In the genomic region with DNA sequence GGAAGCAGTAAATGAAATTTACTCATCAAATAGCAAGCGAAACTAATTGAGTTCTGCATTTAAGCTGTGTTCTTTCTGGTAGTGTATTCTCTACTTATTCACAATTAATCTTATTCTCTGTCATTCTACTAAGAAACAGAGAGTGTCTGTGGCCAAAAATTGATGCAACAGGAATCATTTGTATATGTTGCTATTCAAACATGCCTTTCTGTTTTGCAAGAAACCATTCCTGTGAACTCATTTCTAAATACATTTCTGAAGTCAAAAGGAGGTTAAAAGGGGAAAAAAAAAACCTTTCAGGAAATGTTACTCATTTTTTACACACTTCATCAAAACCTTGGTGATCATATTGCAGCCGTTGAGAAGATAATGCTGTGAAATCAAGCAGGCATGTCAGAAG, we compare ENCODE assay signal across 18 mouse cellular contexts.
DNase-seq lines count a peak whose midpoint lies in the region; ATAC-seq and TF ChIP-seq lines count a peak whose summit lies in the region.
"Had no signal": no experiment of that assay in that cellular context is flagged by ENCODE, and none has a peak within 500 bp of the region (broad histone marks: within the 10 kb centered on the region; RNA-seq: fewer than 3 reads in every experiment).

No protein-coding gene starts in this region.

- no peak overlapping the region for H3K4me2 ChIP-seq in lung, postnatal 0 days (replicated peaks; ENCODE audit: low read depth, low read length)
- no peak overlapping the region for H3K4me2 ChIP-seq in stomach, embryonic 15.5 days
- no peak overlapping the region for H3K4me2 ChIP-seq in midbrain, embryonic 13.5 days (replicated peaks)
- H3K4me2 ChIP-seq: embryonic facial prominence, embryonic 13.5 days; forebrain, embryonic 13.5 days; heart, embryonic 12.5 days; hindbrain, embryonic 14.5 days had no signal

- no peaks in the 10 kb centered on the region for H3K36me3 ChIP-seq in lung, postnatal 0 days (ENCODE audit: insufficient read depth, low read length)
- H3K36me3 ChIP-seq in stomach, embryonic 15.5 days: no peaks in the 10 kb centered on the region
- no peaks in the 10 kb centered on the region for H3K36me3 ChIP-seq in midbrain, embryonic 13.5 days
- no peaks in the 10 kb centered on the region for H3K36me3 ChIP-seq in thymus, adult 2 months (ENCODE audit: control insufficient read depth, insufficient read depth, low read length)
- H3K36me3 ChIP-seq: embryonic facial prominence, embryonic 13.5 days; heart, embryonic 12.5 days; hindbrain, embryonic 10.5 days had no signal

- TF ChIP-seq CTCF in lung, postnatal 0 days (IDR thresholded peaks at IDR 0.05): no peak
- no peak for TF ChIP-seq CTCF in thymus, adult 2 months (IDR thresholded peaks at IDR 0.05; ENCODE audit: borderline replicate concordance, control insufficient read depth, extremely low read depth, insufficient read depth, low read length, poor library complexity)

- H3K4me1 ChIP-seq in lung, postnatal 0 days (ENCODE audit: insufficient read depth, low read depth, low read length): 0 out of 2 replicates have a peak, but pooled peaks cover 4% of the 10 kb centered on the region
- H3K4me1 ChIP-seq in stomach, embryonic 15.5 days: no peaks in the 10 kb centered on the region
- H3K4me1 ChIP-seq in midbrain, embryonic 13.5 days (replicated peaks): no peaks in the 10 kb centered on the region
- no peaks in the 10 kb centered on the region for H3K4me1 ChIP-seq in thymus, adult 2 months (replicated peaks; ENCODE audit: control insufficient read depth, insufficient read depth, low read length)

- TF ChIP-seq EP300 in lung, postnatal 0 days (IDR thresholded peaks at IDR 0.05): peak; percentile 96

- no peak for TF ChIP-seq POLR2A in thymus, adult 2 months (IDR thresholded peaks at IDR 0.05; ENCODE audit: control insufficient read depth, extremely low read depth, insufficient read depth, low read length, poor library complexity)

- no peaks in the 10 kb centered on the region for H3K27me3 ChIP-seq in lung, postnatal 0 days (replicated peaks; ENCODE audit: insufficient read depth, low read length)
- H3K27me3 ChIP-seq in stomach, embryonic 15.5 days (replicated peaks): no peaks in the 10 kb centered on the region
- H3K27me3 ChIP-seq in midbrain, embryonic 13.5 days: no peaks in the 10 kb centered on the region
- no peaks in the 10 kb centered on the region for H3K27me3 ChIP-seq in thymus, adult 2 months (ENCODE audit: control insufficient read depth, insufficient read depth, low read length)
- H3K27me3 ChIP-seq: embryonic facial prominence, embryonic 13.5 days; forebrain, embryonic 13.5 days; heart, embryonic 12.5 days had no signal

- 45% methylated on average over 2 of the region's 2 CpGs for WGBS in lung, postnatal 0 days
- 37% methylated on average over 2 of the region's 2 CpGs for WGBS in stomach, embryonic 15.5 days
- WGBS in midbrain, embryonic 13.5 days: 92% methylated on average over 2 of the region's 2 CpGs
- WGBS in thymus, adult 2 months: 69% methylated on average over 2 of the region's 2 CpGs

- no peaks in the 10 kb centered on the region for H3K9me3 ChIP-seq in lung, postnatal 0 days (ENCODE audit: low read length)
- no peaks in the 10 kb centered on the region for H3K9me3 ChIP-seq in stomach, embryonic 15.5 days
- no peaks in the 10 kb centered on the region for H3K9me3 ChIP-seq in midbrain, embryonic 13.5 days
- H3K9me3 ChIP-seq: embryonic facial prominence, embryonic 13.5 days; forebrain, embryonic 13.5 days; heart, embryonic 12.5 days; hindbrain, embryonic 10.5 days had no signal

- peak; percentile 93 for DNase-seq in lung, postnatal 0 days (ENCODE audit: low spot score)
- DNase-seq in lung, postnatal 36 days: no peak
- peak; percentile 14 for DNase-seq in MN1 (ENCODE audit: low spot score)
- no peak for DNase-seq in adrenal gland, postnatal 25 days
- no peak for DNase-seq in thymus, adult 2 months
- DNase-seq: adrenal gland, postnatal 10 days; cerebellum, adult 11-12 months; cerebellum, adult 9-10 months; cerebellum, postnatal 25 days; forebrain, postnatal 0 days; gastrocnemius, postnatal 14 days had no signal

- ATAC-seq in lung, postnatal 0 days: peak; percentile 46
- no peak for ATAC-seq in stomach, embryonic 15.5 days (ENCODE audit: insufficient read depth, low FRiP score, low read depth)
- no peak for ATAC-seq in midbrain, embryonic 13.5 days
- ATAC-seq: forebrain, embryonic 13.5 days; forebrain, postnatal 0 days had no signal

- no peak overlapping the region for H3K4me3 ChIP-seq in lung, postnatal 0 days (ENCODE audit: low read depth, low read length)
- no peak overlapping the region for H3K4me3 ChIP-seq in stomach, embryonic 15.5 days (replicated peaks)
- no peak overlapping the region for H3K4me3 ChIP-seq in midbrain, embryonic 13.5 days (replicated peaks)
- no peak overlapping the region for H3K4me3 ChIP-seq in thymus, adult 2 months (ENCODE audit: control insufficient read depth, insufficient read depth, low read length)
- H3K4me3 ChIP-seq: embryonic facial prominence, embryonic 13.5 days; forebrain, embryonic 13.5 days; heart, embryonic 12.5 days; hindbrain, embryonic 10.5 days had no signal

- H3K9ac ChIP-seq in lung, postnatal 0 days (replicated peaks; ENCODE audit: low read depth): no peak overlapping the region
- no peak overlapping the region for H3K9ac ChIP-seq in stomach, embryonic 15.5 days
- no peak overlapping the region for H3K9ac ChIP-seq in midbrain, embryonic 13.5 days (replicated peaks)
- H3K9ac ChIP-seq: embryonic facial prominence, embryonic 13.5 days; forebrain, embryonic 13.5 days; forebrain, postnatal 0 days; heart, embryonic 12.5 days; hindbrain, embryonic 14.5 days had no signal

- H3K27ac ChIP-seq in lung, postnatal 0 days (ENCODE audit: low read length): 0 out of 2 replicates have a peak overlapping the region, but pooled peaks have one; percentile 20
- peak overlapping the region; percentile 61 for H3K27ac ChIP-seq in stomach, embryonic 15.5 days
- H3K27ac ChIP-seq in midbrain, embryonic 13.5 days: no peak overlapping the region
- H3K27ac ChIP-seq in thymus, adult 2 months (ENCODE audit: control insufficient read depth, insufficient read depth, low read length): no peak overlapping the region
- H3K27ac ChIP-seq: embryonic facial prominence, embryonic 13.5 days; forebrain, embryonic 13.5 days; hindbrain, embryonic 10.5 days; hindbrain, embryonic 14.5 days had no signal

Comparison
In these comparisons a context has a peak if more than half of its experiments do, and no peak if none do; other contexts are left out.
1. DNase-seq: peak in lung, postnatal 0 days (single experiment) and MN1 (single experiment); none in lung, postnatal 36 days (single experiment), adrenal gland, postnatal 25 days (single experiment) and thymus, adult 2 months (single experiment).
2. H3K27ac ChIP-seq: peak in lung, postnatal 0 days (single experiment) and stomach, embryonic 15.5 days (single experiment); none in midbrain, embryonic 13.5 days (single experiment) and thymus, adult 2 months (single experiment).